Mouse (Mus musculus) heart, postnatal 36 days (tissue): Measurements from ENCODE around the gene Rab31. TPM values are rescaled to one million over a fixed set of nuclear protein-coding genes. Genes with fewer than 3 reads are reported as not detected.
"Not testable (repeated sequence)": the region's sequence is repeated elsewhere in the genome, so short reads cannot be mapped to it uniquely, and the experiment has no call there.

Experiments
- DNase-seq, 2 experiments: peaks; one replicate each; pipeline ENCODE4 v3.0.0; 2021 to 2022
- intact Hi-C: fragments of 180-260 bp; cut with DNase I; formaldehyde crosslinking; loops from one replicate; pipeline ENCODE4 v1.15.1; 2025
- total RNA-seq, 2 experiments: library from RNA; stranded (reverse); gene quantifications; 2 replicates each; pipeline ENCODE4 v1.2.3; 2021

Rab31 gene
- total RNA-seq, 2 experiments from 2014 or later, result 13.6 to 15.6 TPM

DNA sequence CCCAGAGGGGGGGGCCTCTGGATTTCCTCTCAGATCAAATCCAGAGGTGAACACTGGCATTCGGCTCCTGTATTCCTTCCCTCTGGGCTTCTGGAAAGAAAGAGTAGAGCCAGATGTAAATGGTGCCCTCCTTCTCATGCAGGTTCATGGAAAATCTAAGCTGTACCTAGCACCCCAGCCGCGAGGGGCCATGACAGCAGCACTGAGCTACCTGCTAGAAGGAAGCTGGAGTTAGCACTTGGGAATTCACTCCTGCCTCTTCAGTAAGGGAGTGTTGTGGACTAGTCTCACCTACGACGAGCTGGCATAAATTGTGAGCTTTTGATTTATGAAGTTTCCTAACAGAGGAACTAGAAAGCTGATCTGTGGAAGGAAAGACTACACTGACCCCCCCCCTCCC, 129.0 kb downstream of the Rab31 start:
- intact Hi-C loops, result no loop called here

DNA sequence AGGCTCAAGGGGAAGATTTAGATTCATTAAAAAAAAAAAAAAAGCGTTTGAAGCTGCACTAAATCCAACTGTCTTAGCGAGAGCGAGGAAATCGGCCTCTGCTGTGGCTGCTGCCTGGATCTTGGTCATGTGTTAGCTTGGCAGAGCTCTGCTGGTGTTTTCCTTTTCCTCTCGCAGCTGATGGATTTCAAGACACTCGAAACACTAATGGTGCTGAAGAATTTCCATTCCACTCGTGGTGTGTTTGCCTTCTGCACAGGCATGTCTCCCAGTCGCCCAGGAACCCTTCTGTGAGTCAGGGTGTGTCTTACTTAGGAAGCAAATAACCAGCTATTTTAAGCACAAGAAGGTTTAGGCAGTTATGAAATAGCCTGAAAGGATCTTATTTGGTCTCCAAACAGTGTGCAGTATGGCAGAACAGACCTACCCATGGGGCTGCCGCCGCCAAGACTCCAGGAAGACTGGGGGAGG, 129.5 kb downstream of the Rab31 start:
- intact Hi-C loops, result no loop called here
- peak; percentile 20 to 24 for DNase-seq

More for the DNA sequence above, 129.0 kb downstream of the Rab31 start:
- no peak for DNase-seq

DNA sequence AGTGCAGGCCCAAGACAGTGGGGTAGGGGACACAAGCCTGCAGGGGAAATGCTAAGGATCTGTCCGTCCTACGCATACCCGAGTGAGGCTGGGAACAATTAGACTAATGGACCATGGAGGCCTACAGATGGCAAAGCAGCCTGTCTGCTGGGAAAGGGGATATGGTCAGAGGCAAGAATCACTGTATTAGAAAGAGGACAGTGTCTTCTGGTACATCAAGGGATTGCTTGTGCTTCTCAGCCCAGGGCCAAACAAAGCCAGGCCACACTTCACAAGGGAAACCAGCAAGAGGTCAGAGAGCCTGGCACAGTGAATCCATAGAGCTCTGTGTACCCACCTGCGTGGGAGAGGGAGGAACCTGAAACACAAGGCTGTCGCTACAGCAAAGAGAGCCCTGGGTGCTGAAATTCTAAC, 130.0 kb downstream of the Rab31 start:
- DNase-seq, result no peak
- intact Hi-C loops, result no loop called here

DNA sequence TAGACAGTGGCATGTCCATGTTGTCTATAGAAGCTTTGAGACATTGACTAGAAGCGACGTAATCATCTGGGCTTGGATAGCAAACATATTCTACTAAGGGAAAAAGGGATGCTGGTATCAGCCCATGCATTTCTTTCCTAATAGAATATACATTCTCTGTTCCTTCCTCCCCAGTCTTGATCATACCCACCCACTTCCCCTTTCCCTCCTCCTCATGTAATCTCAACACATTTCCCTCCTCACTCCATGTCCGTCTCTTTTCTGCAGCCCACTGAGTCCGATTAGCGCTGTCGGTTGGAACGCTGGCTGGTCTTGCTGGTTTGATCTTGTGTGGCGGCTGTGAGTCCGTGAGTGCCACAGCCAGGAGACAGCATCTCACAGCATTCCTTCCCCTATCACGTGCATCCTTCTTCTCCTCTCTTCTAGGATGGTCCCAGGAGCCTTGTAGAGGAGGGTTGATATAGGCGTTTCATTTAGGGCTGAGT, 130.8 kb downstream of the Rab31 start, which contains the start of gene Txndc2:
Txndc2 (minus strand) TSS at position 435 of the 485 bp plus-strand sequence.
- intact Hi-C loops, result no loop called here
- DNase-seq, result no peak

DNA sequence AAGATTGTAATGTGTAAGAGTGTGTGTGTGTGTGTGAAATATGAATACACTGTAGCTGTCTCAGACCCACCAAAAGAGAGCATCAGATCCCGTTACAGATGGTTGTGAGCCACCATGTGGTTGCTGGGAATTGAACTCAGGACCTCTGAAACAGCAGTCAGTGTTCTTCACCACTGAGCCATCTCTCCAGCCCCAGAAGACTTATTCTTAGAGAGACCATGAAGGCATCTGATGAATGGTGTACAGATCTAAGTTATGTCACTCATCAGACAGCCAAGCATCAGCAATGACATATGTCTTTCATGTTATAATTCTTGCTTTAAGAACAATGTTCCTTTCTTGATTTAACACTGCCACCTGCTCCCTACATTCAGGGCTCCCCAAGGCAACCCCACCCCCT, 133.4 kb downstream of the Rab31 start:
- intact Hi-C loops, result no loop called here
- no peak for DNase-seq

DNA sequence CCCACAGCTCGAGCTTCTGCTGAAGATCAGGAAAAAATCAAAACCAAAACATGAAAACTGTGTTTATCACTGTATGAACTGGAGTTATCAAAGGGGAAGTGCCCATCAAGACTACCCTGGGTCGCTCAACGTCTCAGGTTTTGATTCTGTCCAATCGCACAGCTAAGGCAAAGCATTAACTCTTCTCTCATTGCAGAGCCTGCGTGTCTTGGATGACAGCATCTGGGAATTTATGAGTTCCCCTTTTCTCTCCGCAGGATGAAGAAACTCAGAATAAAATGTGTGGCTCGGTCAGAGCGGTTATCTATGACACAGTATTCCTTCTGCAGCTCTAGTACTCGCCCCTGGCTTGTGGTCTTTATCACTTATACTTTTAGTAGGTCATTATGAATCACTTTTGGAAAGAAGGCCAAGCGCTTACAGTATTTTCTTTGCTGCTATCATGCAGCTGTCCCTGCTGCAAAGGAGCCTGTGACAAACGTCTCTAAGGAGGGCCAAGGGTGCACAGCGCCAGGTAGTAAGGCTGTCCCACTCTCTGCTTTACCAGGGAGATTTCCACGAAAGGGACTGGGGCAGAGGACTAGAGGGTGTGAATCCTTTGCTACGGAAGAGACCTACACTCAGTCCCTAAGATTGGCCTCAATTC, 136.7 kb downstream of the Rab31 start:
- intact Hi-C loops, result no loop called here
- no peak for DNase-seq

DNA sequence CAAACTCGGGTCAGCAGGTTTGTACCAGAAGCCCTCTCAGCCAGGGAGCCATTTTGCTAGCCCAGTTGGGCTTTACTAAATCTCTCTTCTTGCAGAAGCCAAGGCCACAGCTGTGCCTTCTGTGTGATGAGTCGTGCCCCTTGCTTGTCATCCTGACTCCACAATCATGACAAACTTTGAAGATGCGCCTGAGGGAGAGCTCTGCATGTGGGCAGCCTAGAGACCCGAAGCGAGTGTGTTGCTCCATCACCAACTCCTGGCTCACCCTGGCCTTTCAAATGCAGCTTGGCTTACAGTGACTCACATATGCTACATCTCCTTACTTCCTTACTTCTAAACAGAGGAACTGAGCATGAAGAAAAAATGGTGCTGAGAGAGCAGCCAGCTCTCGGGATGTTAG, 142.6 kb downstream of the Rab31 start:
- intact Hi-C loops, result no loop called here
- no peak for DNase-seq

DNA sequence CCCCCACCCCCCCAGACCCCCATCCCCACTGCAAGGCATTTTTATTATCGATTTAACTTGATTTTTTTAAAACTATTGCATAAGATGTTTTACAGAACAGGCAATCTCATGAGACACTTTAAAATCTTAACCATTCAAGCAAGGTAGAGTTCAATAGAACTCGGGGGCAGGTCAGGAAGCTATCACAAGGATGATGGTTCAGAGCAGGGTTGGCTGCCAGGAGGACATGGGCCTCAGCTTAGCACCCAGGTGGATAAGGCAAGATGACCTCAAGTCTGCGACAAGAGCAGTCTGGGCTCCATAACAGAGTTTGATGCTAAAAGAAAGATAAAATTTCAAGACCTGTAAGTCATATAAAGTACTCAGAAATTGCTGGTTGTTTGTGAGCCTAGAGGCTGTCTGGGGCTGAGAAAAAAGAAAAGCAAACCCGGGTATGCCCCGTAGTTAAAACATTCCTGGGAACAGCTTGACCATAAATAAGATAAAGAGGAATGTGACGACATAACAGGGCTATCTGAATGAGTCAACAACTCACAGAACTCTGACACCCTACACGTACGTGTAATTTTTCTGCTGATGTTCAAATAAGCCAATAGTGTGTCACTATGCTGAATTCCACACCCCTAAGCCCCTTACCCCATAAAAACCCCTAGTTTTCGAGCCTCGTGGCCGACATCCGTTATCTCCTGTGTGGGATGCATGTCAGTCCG, 143.6 kb downstream of the Rab31 start:
- intact Hi-C loops, DNase-seq: not testable (repeated sequence)

DNA sequence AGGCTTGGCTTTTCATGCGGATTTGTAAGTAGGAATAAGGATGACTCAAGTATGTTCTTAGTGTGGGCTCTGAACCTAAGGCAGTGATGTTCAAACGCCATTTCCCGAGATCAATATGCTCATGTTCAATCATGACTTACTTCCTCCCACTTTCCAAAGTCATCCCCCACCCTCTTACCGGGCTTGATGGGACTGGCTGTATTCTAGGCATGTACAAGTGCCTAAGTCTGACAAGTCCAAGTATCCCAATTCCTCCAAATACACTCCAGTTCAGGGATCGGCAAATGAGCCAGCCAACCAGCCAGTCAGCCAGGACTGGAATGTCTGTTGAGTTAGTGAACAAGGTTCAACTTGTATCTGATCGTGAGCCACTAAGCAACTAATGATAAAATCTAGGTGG, 146.3 kb downstream of the Rab31 start:
- intact Hi-C loops, result no loop called here
- DNase-seq, result no peak

DNA sequence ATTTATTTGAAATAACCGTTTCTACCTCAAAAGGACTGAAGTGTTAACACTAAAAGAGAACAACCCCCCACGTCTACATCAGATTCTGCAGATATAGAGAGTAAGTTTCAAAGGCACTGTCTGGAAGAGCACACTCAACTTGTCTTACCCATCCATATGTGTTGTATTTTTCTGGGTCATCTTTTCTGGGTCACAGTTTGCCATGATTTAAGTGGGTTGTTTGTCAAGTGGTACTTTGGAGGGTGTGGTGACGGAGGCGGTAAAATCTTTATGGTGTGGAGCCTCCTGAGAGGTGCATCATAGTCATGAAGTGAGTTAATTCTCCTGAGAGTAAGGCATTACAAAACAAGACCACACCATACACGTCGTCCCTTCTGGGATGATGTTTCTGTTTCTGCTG, 147.0 kb downstream of the Rab31 start:
- intact Hi-C loops, result no loop called here
- no peak for DNase-seq

DNA sequence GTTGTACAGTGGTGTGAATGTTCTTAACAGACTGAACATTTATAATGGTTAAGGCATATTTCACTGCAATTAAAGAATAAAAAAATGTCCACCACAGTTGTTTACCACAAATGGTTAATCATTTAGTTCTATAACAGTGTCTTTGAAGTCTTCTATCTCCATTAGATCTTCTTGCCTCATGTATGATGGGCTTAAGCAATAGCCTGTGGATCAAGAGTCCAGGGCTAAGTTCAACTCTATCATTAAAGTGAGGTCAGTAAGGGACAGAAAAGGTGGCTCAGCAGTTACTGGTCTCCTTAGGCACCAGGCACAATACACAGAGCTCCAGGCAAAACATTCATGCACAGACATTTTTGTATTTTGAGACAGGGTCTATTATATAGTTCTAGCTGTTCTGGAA, 149.4 kb downstream of the Rab31 start:
- intact Hi-C loops, result no loop called here
- DNase-seq, result no peak

DNA sequence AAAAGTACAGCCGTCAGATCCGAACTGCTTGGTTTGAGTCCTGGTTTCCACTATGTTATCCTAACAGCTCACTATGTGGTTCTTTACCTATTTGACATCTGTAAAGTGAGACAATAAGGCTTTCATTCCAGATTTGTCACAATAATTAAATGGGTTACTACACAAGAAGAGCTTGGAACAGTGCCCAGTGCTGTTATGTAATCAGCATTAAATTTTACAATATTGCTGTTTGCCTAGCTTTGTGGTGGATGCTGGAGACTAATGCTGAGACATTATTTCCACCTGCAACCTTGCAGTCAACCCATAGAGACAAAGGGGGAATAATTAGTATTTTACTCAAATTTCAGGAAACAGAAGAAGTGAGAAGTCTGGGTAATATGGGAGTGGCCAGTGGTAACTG, 154.1 kb downstream of the Rab31 start:
- intact Hi-C loops, result no loop called here
- no peak for DNase-seq

DNA sequence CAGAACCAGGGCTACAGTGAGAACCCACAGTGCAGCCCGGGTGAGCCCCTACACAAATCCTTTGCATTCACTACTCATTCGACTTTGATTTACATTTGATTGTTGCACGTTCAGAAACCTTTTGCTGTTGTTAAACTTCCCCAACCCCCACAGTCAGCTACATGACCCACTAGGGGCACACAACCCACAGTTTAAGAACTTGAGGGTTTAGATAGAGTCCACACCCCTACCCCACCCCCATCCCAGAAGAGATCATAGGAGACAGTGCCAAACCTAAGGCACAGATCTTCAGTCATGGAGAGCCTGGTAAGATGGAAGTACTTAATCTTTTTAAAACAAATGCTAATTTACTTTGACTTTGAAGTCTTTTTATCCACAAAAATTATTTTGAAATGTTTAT, 156.9 kb downstream of the Rab31 start:
- intact Hi-C loops, result loop anchor here (1.0 to 2.0 kb wide), 2 partner anchors 32 to 61 kb away; no protein-coding TSS in a partner anchor
- DNase-seq, result no peak

DNA sequence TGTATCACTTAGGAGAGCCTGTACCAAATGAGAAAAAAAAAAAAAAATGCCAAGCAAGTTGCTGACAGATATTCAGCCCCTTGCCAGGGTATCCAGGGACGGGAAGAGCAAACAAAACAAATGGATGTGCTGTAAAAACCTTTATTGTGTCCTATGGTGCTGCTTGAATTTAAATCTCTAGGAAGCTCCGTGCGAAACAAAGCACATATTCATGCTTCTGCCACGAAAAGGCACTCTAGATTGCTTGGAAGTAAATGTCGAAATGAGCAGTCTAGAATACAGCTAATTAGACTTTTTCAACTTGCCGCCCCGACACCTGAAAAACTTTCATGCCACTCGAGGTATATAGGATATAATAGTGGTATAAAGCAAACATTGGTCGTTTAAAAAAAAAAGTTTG, 158.1 kb downstream of the Rab31 start:
- intact Hi-C loops, result loop anchor here (2.0 to 5.0 kb wide), 3 partner anchors 62 to 488 kb away; partner anchors contain the start of gene Ndufv2
- no peak for DNase-seq

DNA sequence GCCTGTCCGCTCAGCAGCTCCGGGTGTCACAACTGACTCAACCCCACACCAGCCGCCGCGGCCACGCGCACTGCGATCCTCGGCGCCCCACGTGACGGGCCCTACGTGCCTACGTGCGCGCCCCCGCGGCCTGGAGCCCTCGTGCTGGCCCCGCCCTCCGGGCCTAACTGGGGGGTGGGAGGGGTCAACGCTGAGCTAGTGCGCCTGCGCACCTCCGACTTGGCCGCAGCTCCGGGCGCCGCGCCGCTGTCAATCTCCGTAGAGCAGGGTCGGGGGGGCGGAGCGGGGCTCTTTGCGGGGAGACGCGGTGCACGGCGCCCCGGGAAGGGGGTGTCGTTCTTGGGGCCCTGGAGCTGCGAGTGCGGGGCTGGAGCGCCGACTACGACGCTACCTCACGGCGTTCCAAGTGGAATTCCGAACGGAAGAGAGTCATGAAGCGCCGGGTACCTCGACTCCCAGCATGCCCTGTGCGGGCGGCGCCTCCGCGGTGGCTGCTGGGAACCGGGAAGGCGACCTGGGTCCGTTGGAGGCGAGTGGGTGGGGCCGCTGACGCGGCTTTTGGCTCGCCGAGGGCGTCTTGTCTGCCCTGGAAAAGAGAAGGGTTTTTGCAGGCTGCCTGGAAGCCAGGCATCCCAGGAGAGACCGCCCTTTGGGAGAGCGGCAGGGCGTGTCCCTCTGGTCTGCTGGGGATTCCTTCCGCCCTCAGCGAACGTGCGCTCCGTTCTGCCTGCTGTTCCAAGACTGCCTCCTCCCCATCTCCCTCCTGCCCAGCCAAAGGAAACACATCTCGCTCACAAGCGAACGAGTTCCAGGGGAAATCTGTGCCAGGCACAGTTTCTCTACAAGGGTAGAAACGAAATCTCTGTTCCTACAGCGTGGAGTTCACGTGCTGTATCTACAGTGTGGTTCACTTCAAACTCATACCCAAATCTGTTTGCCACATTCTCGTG, 158.8 kb downstream of the Rab31 start, which contains the start of gene Vapa:
Vapa (minus strand) TSS at position 93 of the 950 bp plus-strand sequence.
- peak; percentile 98 to 99 for DNase-seq
- intact Hi-C loops, result loop anchor here (2.0 to 5.0 kb wide), 4 partner anchors 63 to 489 kb away; partner anchors contain the start of genes Ndufv2 and Ppp4r1

DNA sequence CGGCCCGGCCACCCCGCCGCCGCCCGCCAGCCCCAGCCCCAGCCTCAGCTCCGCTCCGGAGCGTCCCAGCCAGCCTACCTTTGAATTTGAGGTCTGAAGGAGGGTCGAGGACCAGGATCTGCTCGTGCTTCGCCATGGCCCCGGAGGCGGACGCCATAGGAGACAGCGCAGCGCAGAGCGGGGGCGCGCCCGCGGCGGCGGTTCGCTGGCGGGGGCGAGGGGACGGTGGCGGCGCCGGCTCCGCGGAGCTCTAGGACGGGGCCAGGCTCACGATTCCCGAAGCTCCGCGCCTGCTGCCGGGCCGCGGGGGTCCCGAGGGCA, 159.4 kb downstream of the Rab31 start:
- intact Hi-C loops, result loop anchor here (2.0 to 5.0 kb wide), 3 partner anchors 94 to 489 kb away; partner anchors contain the start of genes Ndufv2 and Ppp4r1
- no peak for DNase-seq

DNA sequence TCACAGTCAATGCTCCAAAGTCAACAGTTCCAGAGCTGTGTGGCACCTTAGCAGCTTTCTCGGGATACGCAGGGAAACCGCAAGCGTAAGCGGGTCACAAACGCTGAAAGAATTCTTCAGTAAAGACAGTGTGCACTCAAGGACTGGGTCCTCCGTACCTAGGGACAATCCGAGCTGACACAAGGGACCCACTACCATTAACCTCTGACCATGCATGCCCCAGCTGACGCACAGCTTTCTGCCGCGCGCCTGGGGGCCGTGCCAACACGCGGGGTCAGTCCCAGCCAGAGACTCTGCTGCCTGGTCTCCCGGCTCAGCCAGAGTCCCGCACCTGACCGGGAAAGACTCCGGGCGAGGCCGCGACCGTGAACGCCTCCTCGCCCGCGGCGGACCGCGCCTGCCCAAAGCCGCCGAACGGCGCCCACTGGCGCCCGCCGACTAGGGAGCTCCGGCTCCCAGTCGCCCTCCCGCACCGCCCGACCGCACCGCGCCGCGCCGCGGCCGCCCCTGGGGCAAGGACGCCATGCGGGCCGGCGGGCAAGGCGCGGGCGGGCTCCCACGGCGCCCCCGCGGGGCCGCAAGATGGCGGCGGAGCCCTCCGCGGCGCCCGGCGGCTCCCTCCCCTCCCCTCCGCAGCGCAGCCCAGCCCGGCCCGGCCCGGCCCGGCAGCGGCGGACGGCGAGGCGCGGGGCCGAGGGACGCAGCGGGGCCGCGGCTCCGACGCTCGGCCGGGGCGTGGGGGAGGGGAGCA, 160.0 kb downstream of the Rab31 start:
- intact Hi-C loops, result loop anchor here (2.0 to 5.0 kb wide), 3 partner anchors 95 to 490 kb away; partner anchors contain the start of genes Ndufv2 and Ppp4r1
- DNase-seq, result peak; percentile 43 to 53

DNA sequence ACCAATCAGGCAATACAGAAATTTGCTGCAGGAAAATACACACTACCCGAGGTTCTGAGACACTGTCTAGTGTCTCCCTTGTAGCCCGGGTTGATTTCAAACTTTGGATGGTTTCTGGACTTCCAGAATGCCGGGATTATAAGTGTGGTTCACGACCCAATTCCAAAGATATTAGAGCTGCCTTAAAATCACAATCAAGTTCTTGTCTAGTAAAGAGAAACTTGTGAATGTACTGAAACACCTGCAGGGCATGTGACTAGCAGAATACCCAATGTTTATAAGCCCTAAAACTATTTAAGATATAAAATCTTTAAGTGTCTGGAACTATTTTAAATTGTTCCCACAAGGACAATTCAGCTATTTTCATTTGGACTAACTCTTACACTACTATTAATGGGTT, 160.8 kb downstream of the Rab31 start:
- no peak for DNase-seq
- intact Hi-C loops, result loop anchor here (2.0 to 5.0 kb wide), 3 partner anchors 96 to 491 kb away; partner anchors contain the start of genes Ndufv2 and Ppp4r1

DNA sequence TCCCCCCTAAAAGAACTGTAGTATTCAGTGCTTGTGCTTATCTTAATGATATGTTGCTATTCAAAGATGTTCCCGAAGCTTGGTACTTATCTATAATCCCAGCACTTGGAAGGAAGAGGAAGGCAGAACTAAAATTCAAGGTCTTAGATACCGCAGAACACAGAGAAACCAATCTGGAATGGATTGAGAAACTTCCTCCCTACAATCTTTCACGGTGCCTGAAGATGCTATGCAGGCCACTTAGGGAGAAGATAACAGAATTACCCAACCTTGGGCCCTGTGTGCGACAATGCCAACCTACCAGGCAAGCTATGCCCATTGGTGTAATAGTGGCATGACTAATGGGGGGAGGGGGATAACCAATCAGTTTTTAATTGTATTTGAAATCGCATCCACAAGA, 163.8 kb downstream of the Rab31 start:
- intact Hi-C loops, result no loop called here
- no peak for DNase-seq

DNA sequence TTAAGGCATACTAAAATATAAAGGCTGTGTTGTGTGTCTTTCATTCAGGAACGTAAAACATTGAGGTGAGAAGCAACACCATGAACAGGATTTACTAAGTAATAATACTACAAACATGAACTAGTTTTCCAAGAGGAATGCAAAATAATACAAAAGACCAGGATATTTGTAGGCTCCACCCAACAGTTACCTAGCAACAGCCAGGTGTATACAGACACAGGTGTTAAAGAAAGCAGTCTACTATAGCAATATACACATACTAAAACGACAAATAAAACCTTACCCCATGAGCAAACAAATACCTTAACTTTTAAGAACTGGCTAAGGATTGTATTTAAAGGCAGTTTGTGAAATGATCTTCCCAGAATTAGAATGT, 164.3 kb downstream of the Rab31 start:
- intact Hi-C loops, result no loop called here
- DNase-seq, result no peak
